Mouse (Mus musculus): Measurements from ENCODE around the gene Naa80.

DNA sequence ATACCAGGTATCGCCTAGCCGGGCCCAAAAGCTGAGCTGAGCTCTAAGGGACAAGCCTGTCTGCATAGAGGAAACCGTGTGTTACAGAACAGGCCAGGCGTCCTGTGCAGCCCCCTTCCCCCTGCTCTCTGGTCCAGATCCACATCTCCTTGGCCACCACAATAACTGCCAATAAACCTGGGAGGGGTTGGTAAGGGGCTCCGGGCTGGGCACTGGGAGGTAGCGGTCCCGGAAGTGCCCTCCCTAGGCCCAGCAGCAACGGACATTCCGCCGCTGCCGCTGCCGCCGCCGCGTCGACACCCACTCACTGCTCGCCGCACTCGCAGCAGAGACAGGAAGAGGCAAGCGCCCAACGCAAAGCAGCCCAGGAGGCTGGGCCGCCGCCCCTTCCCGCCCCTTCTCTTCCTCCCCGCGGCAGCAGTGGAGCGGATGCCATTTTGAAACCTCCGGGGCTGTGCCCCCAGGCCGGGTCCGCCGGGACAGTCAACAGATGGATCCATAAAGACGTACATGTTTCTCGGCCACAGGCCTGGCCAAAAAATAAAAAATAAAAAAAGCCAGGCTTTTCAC lies 54.5 kb downstream of the Naa80 start:
- TF ChIP-seq CTCF (IDR thresholded peaks at IDR 0.05; ENCODE audit: low read depth, low read length), result no peak
- no peak for TF ChIP-seq POLR2A (IDR thresholded peaks at IDR 0.05; ENCODE audit: insufficient read depth, low read length)
